Mouse (Mus musculus): ENCODE measurements around the gene Vmn1r3.
"Not testable (repeated sequence)": the region's sequence is repeated elsewhere in the genome, so short reads cannot be mapped to it uniquely, and the experiment has no call there.

The Vmn1r3 gene

GRCm38 (mm10) chr4:3185258-3185657, at the start of gene Vmn1r3:
Vmn1r3 (minus strand) TSS chr4:3185358.
- DNase-seq, result not testable (repeated sequence)

GRCm38 (mm10) chr4:3232053-3232452, 46.9 kb upstream of the Vmn1r3 start:
- DNase-seq, result peak; percentile 12

GRCm38 (mm10) chr4:3230908-3231684, 45.9 kb upstream of the Vmn1r3 start:
- peak; percentile 78 for DNase-seq

- peak; percentile 63 for DNase-seq
These were observed 44.4 kb upstream of the Vmn1r3 start for GRCm38 (mm10) chr4:3229532-3229931.

- DNase-seq, result peak; percentile 13
These were observed 43.3 kb upstream of the Vmn1r3 start for GRCm38 (mm10) chr4:3228476-3228875.

GRCm38 (mm10) chr4:3227751-3228150, 42.6 kb upstream of the Vmn1r3 start:
- no peak for DNase-seq

- no peak for DNase-seq
These were observed 41.3 kb upstream of the Vmn1r3 start for GRCm38 (mm10) chr4:3226488-3226887.

- DNase-seq, result not testable (repeated sequence)
These were observed 40.3 kb upstream of the Vmn1r3 start for GRCm38 (mm10) chr4:3225416-3225815.

GRCm38 (mm10) chr4:3224848-3225247, 39.7 kb upstream of the Vmn1r3 start:
- not testable (repeated sequence) for DNase-seq

- DNase-seq, result not testable (repeated sequence)
These were observed 38.5 kb upstream of the Vmn1r3 start for GRCm38 (mm10) chr4:3223483-3224209.

GRCm38 (mm10) chr4:3216382-3216781, 31.2 kb upstream of the Vmn1r3 start:
- DNase-seq, result peak; percentile 69

- DNase-seq, result not testable (repeated sequence)
These were observed 28.2 kb upstream of the Vmn1r3 start for GRCm38 (mm10) chr4:3213349-3213748.

- not testable (repeated sequence) for DNase-seq
These were observed 24.6 kb upstream of the Vmn1r3 start for GRCm38 (mm10) chr4:3209643-3210217.

- not testable (repeated sequence) for DNase-seq
These were observed 8.2 kb downstream of the Vmn1r3 start for GRCm38 (mm10) chr4:3176746-3177490.

GRCm38 (mm10) chr4:3176195-3176594, 9.0 kb downstream of the Vmn1r3 start:
- DNase-seq, result not testable (repeated sequence)

- DNase-seq, result not testable (repeated sequence)
These were observed 9.4 kb downstream of the Vmn1r3 start for GRCm38 (mm10) chr4:3175756-3176155.

- not testable (repeated sequence) for DNase-seq
These were observed 10.6 kb downstream of the Vmn1r3 start for GRCm38 (mm10) chr4:3174586-3174985.

- not testable (repeated sequence) for DNase-seq
These were observed 18.1 kb downstream of the Vmn1r3 start, which contains the start of gene Vmn1r2 for GRCm38 (mm10) chr4:3167020-3167419. Vmn1r2 (plus strand) TSS chr4:3167320.

GRCm38 (mm10) chr4:3165046-3165445, 20.1 kb downstream of the Vmn1r3 start:
- no peak for DNase-seq

GRCm38 (mm10) chr4:3164429-3164828, 20.7 kb downstream of the Vmn1r3 start:
- not testable (repeated sequence) for DNase-seq

- DNase-seq, result not testable (repeated sequence)
These were observed 31.8 kb downstream of the Vmn1r3 start for GRCm38 (mm10) chr4:3153320-3153719.

GRCm38 (mm10) chr4:3147926-3148325, 37.2 kb downstream of the Vmn1r3 start:
- DNase-seq, result not testable (repeated sequence)

Measured in liver (tissue).